Mouse (Mus musculus) stomach, postnatal 0 days (tissue): ENCODE results near the gene Hacd3.

Source experiments
- CTCF ChIP-seq: IDR thresholded peaks from 2 replicates; pipeline ENCODE4 v1.5.1; 2016; ENCODE audit warnings: antibody characterized with exemption, low read depth, mild to moderate bottlenecking, moderate library complexity
- EP300 ChIP-seq: optimal IDR thresholded peaks from 2 replicates; pipeline ENCODE3; 2016; ENCODE audit warnings: antibody characterized with exemption

GRCm38 (mm10) chr9:65036456-65036855 is 15.0 kb upstream of the Hacd3 start:
- TF ChIP-seq CTCF (no peak), EP300 (no peak)
